Mouse (Mus musculus): ENCODE results near the gene Rock2.

DNA sequence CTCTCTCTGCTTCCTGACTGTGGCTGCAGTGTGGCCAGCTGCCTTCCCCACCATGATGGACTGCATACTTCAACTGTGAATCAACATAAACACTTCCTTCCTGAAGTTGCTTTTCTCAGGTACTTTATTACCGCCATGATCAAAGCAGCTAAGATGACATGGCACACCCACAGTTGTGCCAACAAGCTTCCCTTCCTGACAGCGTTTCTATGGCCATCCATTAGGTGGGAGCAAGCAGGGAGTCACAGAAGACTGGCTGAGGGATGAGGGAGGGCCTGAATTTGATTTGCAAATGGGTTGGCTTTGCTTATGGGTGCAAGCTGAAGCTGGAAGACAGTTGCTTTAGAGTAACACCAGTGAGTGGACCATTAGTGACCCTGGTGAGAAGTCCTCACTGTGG is 44.9 kb upstream of the Rock2 start:
- TF ChIP-seq CTCF (IDR thresholded peaks at IDR 0.05; ENCODE audit: control insufficient read depth, insufficient read depth, low read length) = no peak
- no peak for TF ChIP-seq POLR2A (IDR thresholded peaks at IDR 0.05; ENCODE audit: borderline replicate concordance, control insufficient read depth, low read depth, low read length)

All from bone marrow, adult 2 months (tissue).